ENCODE assay signal across 9 mouse cellular contexts in the genomic region with DNA sequence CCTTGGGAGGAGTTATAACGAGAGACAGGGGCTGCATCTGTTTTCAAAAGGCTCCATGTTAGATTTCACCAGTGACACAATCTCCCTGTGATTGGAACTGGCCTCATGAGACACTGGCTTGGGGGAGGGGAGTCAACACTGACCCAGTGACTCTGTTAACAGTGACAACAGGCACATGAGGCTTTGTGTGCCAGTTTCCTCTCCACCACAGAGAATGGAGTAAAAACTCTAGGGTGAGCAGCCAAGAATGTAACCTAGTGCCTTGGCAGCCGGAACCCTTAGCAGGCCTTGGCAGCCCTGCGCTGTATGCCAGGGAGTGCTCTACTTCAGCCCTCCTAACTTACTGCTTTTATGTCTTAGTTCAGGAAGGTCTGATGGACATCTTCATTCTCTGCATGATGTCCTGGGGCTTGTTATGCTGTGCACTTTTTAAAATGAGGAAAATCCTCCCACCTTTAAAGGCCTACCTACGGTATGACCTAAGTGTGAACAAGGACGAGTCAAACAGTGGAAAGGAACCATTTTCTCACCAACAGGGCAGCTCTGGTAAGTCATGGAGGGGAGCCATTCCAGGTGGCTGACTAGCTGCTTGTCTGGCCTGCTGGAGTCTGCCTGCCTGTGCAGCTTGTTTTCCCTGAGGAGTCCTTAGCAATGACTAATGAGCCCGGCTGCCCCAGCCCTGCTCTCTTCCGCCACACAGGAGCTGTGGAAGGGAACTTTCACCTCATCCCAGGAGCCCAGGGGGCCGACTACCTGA. TPM values are rescaled to one million over a fixed set of nuclear protein-coding genes. Genes with fewer than 3 reads are reported as not detected.
DNase-seq lines count a peak whose midpoint lies in the region; ATAC-seq and TF ChIP-seq lines count a peak whose summit lies in the region.
"Had no signal": no experiment of that assay in that cellular context is flagged by ENCODE, and none has a peak within 500 bp of the region (broad histone marks: within the 10 kb centered on the region; RNA-seq: fewer than 3 reads in every experiment).

No protein-coding gene starts in this region.

- ATAC-seq in hindbrain, postnatal 0 days: peak; percentile 77

- peak overlapping the region; percentile 16; the same call in 1 of the 2 replicates for H3K27ac ChIP-seq in gastrocnemius, adult 2 months
- H3K27ac ChIP-seq in hindbrain, postnatal 0 days: 0 out of 2 replicates have a peak overlapping the region, but pooled peaks have one; percentile 8
- no peak overlapping the region for H3K27ac ChIP-seq in forebrain, embryonic 10.5 days

- H3K4me2 ChIP-seq in hindbrain, postnatal 0 days (ENCODE audit: low read depth, low read length): no peak overlapping the region

- H3K4me3 ChIP-seq in gastrocnemius, adult 2 months: no peak overlapping the region
- H3K4me3 ChIP-seq in hindbrain, postnatal 0 days (ENCODE audit: low read length): no peak overlapping the region
- no peak overlapping the region for H3K4me3 ChIP-seq in forebrain, embryonic 10.5 days
- H3K4me3 ChIP-seq: myocyte had no signal

- peak; percentile 64 for DNase-seq in gastrocnemius, adult 2 months
- no peak for DNase-seq in gastrocnemius, adult 8-10 months (ENCODE audit: low spot score in 2 of 2)
- peak; percentile 79 for DNase-seq in 3T3-L1 (ENCODE audit: low read depth, low spot score)
- DNase-seq in cerebellum, adult 11 months: peak; percentile 29
- peak; percentile 54 for DNase-seq in hindbrain, postnatal 0 days (ENCODE audit: low spot score)
- DNase-seq in B cell, adult 2 months: no peak
- no peak for DNase-seq in layer of hippocampus, postnatal 14 days (ENCODE audit: low spot score in 2 of 2)
- no peak for DNase-seq in forebrain, embryonic 10.5 days (ENCODE audit: extremely low spot score, low spot score)

- TF ChIP-seq CTCF in gastrocnemius, adult 2 months (IDR thresholded peaks at IDR 0.05): no peak
- TF ChIP-seq CTCF in hindbrain, postnatal 0 days (IDR thresholded peaks at IDR 0.05; ENCODE audit: low read depth): 0 out of 2 replicates have a peak, but pooled peaks have one; percentile 11

- intact Hi-C loops in gastrocnemius, adult 2 months (cut with DNase I): loop anchor here (5.0 kb wide), 1 partner anchor 47 kb away; no protein-coding TSS in a partner anchor

- 58% methylated on average over 8 of the region's 8 CpGs for WGBS in hindbrain, postnatal 0 days
- WGBS in forebrain, embryonic 10.5 days: 82% methylated on average over 8 of the region's 8 CpGs

- H3K9me3 ChIP-seq in hindbrain, postnatal 0 days (ENCODE audit: low read length): no peaks in the 10 kb centered on the region
- no peaks in the 10 kb centered on the region for H3K9me3 ChIP-seq in forebrain, embryonic 10.5 days

- no peaks in the 10 kb centered on the region for H3K4me1 ChIP-seq in hindbrain, postnatal 0 days (ENCODE audit: insufficient read depth, low read length)
- H3K4me1 ChIP-seq in forebrain, embryonic 10.5 days: peaks cover 19% of the 10 kb centered on the region

- peaks cover 3% of the 10 kb centered on the region; the same call in 1 of the 2 replicates for H3K36me3 ChIP-seq in hindbrain, postnatal 0 days (ENCODE audit: insufficient read depth, low read length)
- peaks cover 7% of the 10 kb centered on the region; the same call in 1 of the 2 replicates for H3K36me3 ChIP-seq in forebrain, embryonic 10.5 days (replicated peaks)

- H3K27me3 ChIP-seq in hindbrain, postnatal 0 days (ENCODE audit: insufficient read depth, low read length): no peaks in the 10 kb centered on the region
- peaks cover 1% of the 10 kb centered on the region; the same call in 1 of the 2 replicates for H3K27me3 ChIP-seq in forebrain, embryonic 10.5 days (ENCODE audit: poor library complexity, severe bottlenecking)

- no peak overlapping the region for H3K9ac ChIP-seq in hindbrain, postnatal 0 days (replicated peaks; ENCODE audit: low read length)

RNA-seq across cellular contexts. Expression of gene Fzd5, which starts 57.9 kb away (rescaled TPM):
- 1 to 10 TPM; 1.2 to 2.3 TPM for total RNA-seq in gastrocnemius, adult 2 months (2021)
- 1 to 10 TPM; 1.2 to 2.0 (median 1.8) TPM for total RNA-seq in gastrocnemius, adult 8-10 months (2022)
- total RNA-seq in hindbrain, postnatal 0 days (2014; rRNA removed): 2.7 and 2.8 TPM in 2 replicates
- polyA plus RNA-seq in hindbrain, postnatal 0 days (2015; fragmentation: Nextera tagmentation; extraction: Ambion mirVana): 0.28 and 0.38 TPM in 2 replicates
- 1 to 10 TPM; 1.1 to 1.2 TPM for total RNA-seq in layer of hippocampus, postnatal 14 days (2021)
- 1.4 and 2.3 TPM in 2 replicates for polyA plus RNA-seq in forebrain, embryonic 10.5 days (2016; fragmentation: Nextera tagmentation; extraction: Ambion mirVana)

Comparison
In these comparisons a context has a peak if more than half of its experiments do, and no peak if none do; other contexts are left out.
1. DNase-seq: peak in gastrocnemius, adult 2 months (single experiment), 3T3-L1 (single experiment), cerebellum, adult 11 months (single experiment) and hindbrain, postnatal 0 days (single experiment); none in gastrocnemius, adult 8-10 months (0 of 2), B cell, adult 2 months (0 of 2), layer of hippocampus, postnatal 14 days (0 of 2) and forebrain, embryonic 10.5 days (single experiment).